Mouse (Mus musculus) brain, adult 2 months (tissue): Measurements from ENCODE around the gene Wdfy2.
A peak's percentile ranks its signal among the peaks of the same experiment; 100 is the strongest.
"Not testable (repeated sequence)": the region's sequence is repeated elsewhere in the genome, so short reads cannot be mapped to it uniquely, and the experiment has no call there.

Experiments
- DNase-seq: peaks from one replicate; pipeline ENCODE4 v3.0.0; 2011; ENCODE audit warnings: low read depth, low spot score

The Wdfy2 gene

GRCm38 (mm10) chr14:62837641-62838252, at the start of gene Wdfy2:
Wdfy2 (plus strand) TSS chr14:62837678.
- peak; percentile 52 for DNase-seq

GRCm38 (mm10) chr14:62789282-62789681, 48.2 kb upstream of the Wdfy2 start:
- DNase-seq, result no peak

- no peak for DNase-seq
Measured at GRCm38 (mm10) chr14:62795719-62796118, 41.8 kb upstream of the Wdfy2 start.

- DNase-seq, result peak; percentile 7
Measured at GRCm38 (mm10) chr14:62798608-62799101, 38.8 kb upstream of the Wdfy2 start.

- DNase-seq, result peak; percentile 67
Measured at GRCm38 (mm10) chr14:62800791-62801190, 36.7 kb upstream of the Wdfy2 start.

- no peak for DNase-seq
Measured at GRCm38 (mm10) chr14:62803204-62803603, 34.3 kb upstream of the Wdfy2 start.

GRCm38 (mm10) chr14:62806921-62807320, 30.6 kb upstream of the Wdfy2 start:
- DNase-seq, result no peak

GRCm38 (mm10) chr14:62808661-62809523, 28.6 kb upstream of the Wdfy2 start:
- no peak for DNase-seq

- DNase-seq, result peak; percentile 85
Measured at GRCm38 (mm10) chr14:62812765-62813164, 24.7 kb upstream of the Wdfy2 start.

- no peak for DNase-seq
Measured at GRCm38 (mm10) chr14:62814567-62814966, 22.9 kb upstream of the Wdfy2 start.

- DNase-seq, result peak; percentile 58
Measured at GRCm38 (mm10) chr14:62816827-62817226, 20.7 kb upstream of the Wdfy2 start.

GRCm38 (mm10) chr14:62825575-62826332, 11.7 kb upstream of the Wdfy2 start:
- DNase-seq, result no peak

- no peak for DNase-seq
Measured at GRCm38 (mm10) chr14:62829291-62829690, 8.2 kb upstream of the Wdfy2 start.

GRCm38 (mm10) chr14:62831691-62832275, 5.7 kb upstream of the Wdfy2 start:
- DNase-seq, result no peak

- no peak for DNase-seq
Measured at GRCm38 (mm10) chr14:62833036-62833435, 4.4 kb upstream of the Wdfy2 start.

GRCm38 (mm10) chr14:62833541-62833940, 3.9 kb upstream of the Wdfy2 start:
- DNase-seq, result peak; percentile 64

GRCm38 (mm10) chr14:62835737-62836136, 1.7 kb upstream of the Wdfy2 start:
- DNase-seq, result not testable (repeated sequence)

GRCm38 (mm10) chr14:62836926-62837640, 395 bp upstream of the Wdfy2 start:
- DNase-seq, result peak; percentile 100

- DNase-seq, result no peak
Measured at GRCm38 (mm10) chr14:62838336-62838735, 858 bp downstream of the Wdfy2 start.

- DNase-seq, result no peak
Measured at GRCm38 (mm10) chr14:62841726-62842125, 4.2 kb downstream of the Wdfy2 start.

GRCm38 (mm10) chr14:62842495-62842894, 5.0 kb downstream of the Wdfy2 start:
- DNase-seq, result no peak
